Mouse (Mus musculus) subcutaneous adipose tissue, adult 2 months (tissue): ENCODE data around the gene Hoga1. TPM values are rescaled to one million over a fixed set of nuclear protein-coding genes. Genes with fewer than 3 reads are reported as not detected.

Source experiments
- polyA plus RNA-seq: library from polyadenylated mRNA; depleted of rRNA; stranded (reverse); fragments of >200 nt; gene quantifications from 2 replicates; pipeline ENCODE4 v1.2.3, GENCODE M21; 2012; ENCODE audit warnings: low replicate concordance; rRNA removed

The Hoga1 gene
- 6.7 and 9.9 TPM in 2 replicates for polyA plus RNA-seq

DNA sequence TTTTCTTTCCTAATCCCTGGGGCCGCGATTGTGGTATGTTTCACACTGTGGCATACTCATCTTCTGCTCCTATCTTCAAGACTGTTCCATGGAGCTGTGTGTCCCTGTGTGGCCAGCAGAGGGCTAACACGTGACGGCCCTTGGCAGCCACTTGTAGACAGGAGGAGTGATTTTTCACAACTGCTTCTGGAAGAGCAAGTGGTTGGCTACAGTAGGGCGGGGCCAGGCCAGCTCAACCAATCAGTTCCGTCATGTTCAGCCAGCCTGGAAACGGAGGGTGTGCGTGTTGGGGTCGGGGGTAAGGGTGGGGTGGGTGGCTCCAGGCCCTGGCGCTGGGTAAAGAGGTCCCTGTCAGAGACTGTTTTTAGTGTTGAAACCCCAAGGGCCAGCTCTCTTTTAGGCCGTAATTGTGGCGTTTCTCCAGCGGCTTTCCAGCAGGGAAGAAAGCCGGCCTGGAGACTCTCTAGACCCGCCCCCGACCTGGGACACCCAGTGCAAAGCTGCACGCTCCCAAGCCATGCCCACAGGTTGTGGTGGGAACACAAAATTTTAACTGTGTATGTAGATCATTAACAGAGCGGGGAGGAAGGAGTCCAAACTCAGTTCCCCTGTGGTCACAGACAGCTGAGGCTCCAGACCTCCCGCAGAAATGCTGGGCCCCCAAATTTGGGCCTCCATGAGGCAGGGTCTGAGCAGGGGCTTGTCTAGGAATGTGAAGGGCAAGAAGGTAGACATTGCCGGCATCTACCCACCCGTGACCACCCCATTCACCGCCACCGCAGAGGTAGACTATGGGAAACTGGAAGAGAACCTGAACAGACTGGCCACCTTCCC, at the start of gene Hoga1:
Gene Hoga1 (plus strand): TSS at position 342 of the 834 bp plus-strand sequence.

GRCm38 (mm10) chr19:42035456-42036248, 9.8 kb upstream of the Hoga1 start, which contains the start of gene Ankrd2:
TSS of gene Ankrd2 (plus strand) at chr19:42036000.

GRCm38 (mm10) chr19:42051948-42052347, 6.5 kb downstream of the Hoga1 start, which contains the start of gene 4933411K16Rik:
TSS of gene 4933411K16Rik (plus strand) at chr19:42052248.

GRCm38 (mm10) chr19:42086166-42086565, 40.8 kb downstream of the Hoga1 start, which contains the start of gene Morn4:
TSS of gene Morn4 (minus strand) at chr19:42086357.

DNA sequence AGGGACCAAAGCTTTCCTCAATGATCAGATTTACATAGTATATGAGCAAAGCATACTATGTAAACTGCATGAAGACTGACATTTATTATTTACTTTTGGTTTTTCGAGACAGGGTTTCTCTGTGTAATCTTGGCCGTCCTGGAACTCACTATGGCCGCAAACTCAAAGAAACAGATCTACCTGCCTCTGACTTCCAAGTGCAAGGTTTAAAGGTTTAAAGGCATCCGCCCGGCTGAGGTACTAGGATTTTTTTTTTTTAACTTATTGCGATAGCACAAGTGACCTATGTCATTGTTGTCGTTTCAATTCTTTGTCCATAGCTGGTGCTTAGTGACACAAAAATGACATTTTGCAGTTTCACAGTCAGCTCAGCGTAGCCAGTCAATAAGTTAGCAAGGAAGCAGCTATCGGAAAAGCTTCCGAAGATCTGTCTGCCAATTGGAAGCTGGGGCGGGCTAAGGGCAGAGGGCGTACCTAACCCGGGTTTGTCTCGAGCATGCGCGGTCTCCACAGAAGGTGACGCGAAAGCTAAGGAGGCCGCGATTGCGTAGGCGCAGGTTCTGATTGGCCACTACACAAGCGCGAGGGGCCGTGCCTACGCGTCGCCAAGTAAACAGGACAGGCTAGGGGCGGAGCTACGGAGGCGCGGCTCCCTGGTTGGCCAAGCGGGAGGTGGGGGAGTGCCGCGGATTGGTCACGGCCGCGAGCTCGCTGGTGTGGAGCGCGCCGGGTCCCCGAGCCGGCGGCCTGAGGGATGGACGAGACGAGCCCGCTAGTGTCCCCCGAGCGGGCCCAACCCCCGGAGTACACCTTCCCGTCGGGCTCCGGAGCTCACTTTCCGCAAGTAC, 44.6 kb downstream of the Hoga1 start, which contains the start of gene Pi4k2a:
Gene Pi4k2a (plus strand): TSS at position 723 of the 848 bp plus-strand sequence.

Other genes with a start within 250 kb of the Hoga1 start
- gene Arhgap19, start 243.6 kb upstream of the Hoga1 start, polyA plus RNA-seq = 2.7 and 5.3 TPM in 2 replicates
- 2.2 and 4.4 TPM in 2 replicates for gene Frat1, start 215.6 kb upstream of the Hoga1 start, polyA plus RNA-seq
- 1.8 and 3.6 TPM in 2 replicates for gene Frat2, start 197.5 kb upstream of the Hoga1 start, polyA plus RNA-seq
- gene Rrp12, start 149.4 kb upstream of the Hoga1 start, polyA plus RNA-seq = 7.1 and 13.5 TPM in 2 replicates
- 346 and 357 TPM in 2 replicates for gene Pgam1, start 133.7 kb upstream of the Hoga1 start, polyA plus RNA-seq
- gene Exosc1, start 112.2 kb upstream of the Hoga1 start, polyA plus RNA-seq = 15.7 and 24.5 TPM in 2 replicates
- 59.7 and 116 TPM in 2 replicates for gene Zdhhc16, start 112.1 kb upstream of the Hoga1 start, polyA plus RNA-seq
- gene Mms19, start 64.5 kb upstream of the Hoga1 start, polyA plus RNA-seq = 55.1 and 85.4 TPM in 2 replicates
- gene Ubtd1, start 63.8 kb upstream of the Hoga1 start, polyA plus RNA-seq = 40.4 and 49.3 TPM in 2 replicates
- gene Ankrd2, start 9.6 kb upstream of the Hoga1 start, polyA plus RNA-seq = not detected in 2 replicates
- 1.1 and 1.4 TPM in 2 replicates for gene 4933411K16Rik, start 6.6 kb downstream of the Hoga1 start, polyA plus RNA-seq
- 1.9 and 12.7 TPM in 2 replicates for gene Morn4, start 40.7 kb downstream of the Hoga1 start, polyA plus RNA-seq
- gene Pi4k2a, start 44.9 kb downstream of the Hoga1 start, polyA plus RNA-seq = 45.4 and 48.7 TPM in 2 replicates
- gene Avpi1, start 83.4 kb downstream of the Hoga1 start, polyA plus RNA-seq = 16.3 and 16.5 TPM in 2 replicates
- gene Marveld1, start 101.8 kb downstream of the Hoga1 start, polyA plus RNA-seq = 75.2 and 116 TPM in 2 replicates
- gene Zfyve27, start 118.3 kb downstream of the Hoga1 start, polyA plus RNA-seq = 50.4 and 53.7 TPM in 2 replicates
- gene Sfrp5, start 156.6 kb downstream of the Hoga1 start, polyA plus RNA-seq = 2.5 and 102 TPM in 2 replicates
- gene Golga7b, start 202.0 kb downstream of the Hoga1 start, polyA plus RNA-seq = 1.1 and 3.7 TPM in 2 replicates